ENCODE assay signal across 8 mouse cellular contexts in genomic region chr2:74763245-74763735, GRCm38 (mm10). TPM values are rescaled to one million over a fixed set of nuclear protein-coding genes. Genes with fewer than 3 reads are reported as not detected.
DNase-seq lines count a peak whose midpoint lies in the region; ATAC-seq lines count a peak whose summit lies in the region.

No protein-coding gene starts in this region.

- H3K9ac ChIP-seq in liver, embryonic 11.5 days (ENCODE audit: low read depth, low read length), result no peak overlapping the region
- H3K9ac ChIP-seq in forebrain, embryonic 13.5 days, result no peak overlapping the region
- H3K9ac ChIP-seq in neural tube, embryonic 15.5 days (replicated peaks), result peak overlapping the region; percentile 46

- no peak for ATAC-seq in liver, embryonic 11.5 days (replicated peaks; ENCODE audit: low FRiP score)
- ATAC-seq in forebrain, embryonic 13.5 days, result 0 out of 2 replicates have a peak, but pooled peaks have one; percentile 27
- ATAC-seq in neural tube, embryonic 15.5 days (ENCODE audit: low FRiP score), result peak; percentile 33; the same call in 1 of the 2 replicates

- H3K27ac ChIP-seq in liver, embryonic 11.5 days (ENCODE audit: low read depth, low read length), result no peak overlapping the region
- no peak overlapping the region for H3K27ac ChIP-seq in forebrain, embryonic 13.5 days
- peak overlapping the region; percentile 26 for H3K27ac ChIP-seq in limb, embryonic 10.5 days
- no peak overlapping the region for H3K27ac ChIP-seq in neural tube, embryonic 15.5 days (replicated peaks)

- peaks cover 71% of the 10 kb centered on the region for H3K27me3 ChIP-seq in liver, embryonic 11.5 days (replicated peaks; ENCODE audit: control insufficient read depth, insufficient read depth, low read length)
- peaks cover 86% of the 10 kb centered on the region for H3K27me3 ChIP-seq in forebrain, embryonic 13.5 days
- H3K27me3 ChIP-seq in limb, embryonic 10.5 days (ENCODE audit: low read depth, poor library complexity, severe bottlenecking), result peaks cover 64% of the 10 kb centered on the region
- peaks cover 31% of the 10 kb centered on the region for H3K27me3 ChIP-seq in neural tube, embryonic 15.5 days (replicated peaks)

- H3K36me3 ChIP-seq in liver, embryonic 11.5 days (ENCODE audit: control insufficient read depth, insufficient read depth, low read length), result no peaks in the 10 kb centered on the region
- H3K36me3 ChIP-seq in forebrain, embryonic 13.5 days (ENCODE audit: poor library complexity, severe bottlenecking), result no peaks in the 10 kb centered on the region
- no peaks in the 10 kb centered on the region for H3K36me3 ChIP-seq in limb, embryonic 10.5 days
- no peaks in the 10 kb centered on the region for H3K36me3 ChIP-seq in neural tube, embryonic 15.5 days

- WGBS in liver, embryonic 11.5 days, result 3% methylated on average over 52 of the region's 53 CpGs
- 2% methylated on average over 50 of the region's 53 CpGs for WGBS in forebrain, embryonic 13.5 days
- WGBS in limb, embryonic 10.5 days, result under 1% methylated on average over 53 of the region's 53 CpGs
- 1% methylated on average over 51 of the region's 53 CpGs for WGBS in neural tube, embryonic 15.5 days

- no peak for DNase-seq in liver, embryonic 11.5 days (ENCODE audit: low spot score)
- DNase-seq in liver, result no peak
- peak; percentile 53 for DNase-seq in limb, embryonic 10.5 days (ENCODE audit: low spot score)
- DNase-seq in cerebellum, adult 9-11 months, result no peak
- no peak for DNase-seq in B cell, adult 2 months
- DNase-seq in gastrocnemius, postnatal 25 days, result no peak

- no peaks in the 10 kb centered on the region for H3K9me3 ChIP-seq in liver, embryonic 11.5 days (ENCODE audit: control insufficient read depth, low read length)
- H3K9me3 ChIP-seq in forebrain, embryonic 13.5 days (replicated peaks), result no peaks in the 10 kb centered on the region
- no peaks in the 10 kb centered on the region for H3K9me3 ChIP-seq in limb, embryonic 10.5 days (replicated peaks)
- no peaks in the 10 kb centered on the region for H3K9me3 ChIP-seq in neural tube, embryonic 15.5 days (replicated peaks)

- H3K4me3 ChIP-seq in liver, embryonic 11.5 days (ENCODE audit: low read depth, low read length), result peak overlapping the region; percentile 48
- peak overlapping the region; percentile 48 for H3K4me3 ChIP-seq in forebrain, embryonic 13.5 days
- peak overlapping the region; percentile 62 for H3K4me3 ChIP-seq in limb, embryonic 10.5 days
- peak overlapping the region; percentile 62 for H3K4me3 ChIP-seq in neural tube, embryonic 15.5 days (replicated peaks)

- peak overlapping the region; percentile 76 for H3K4me2 ChIP-seq in liver, embryonic 11.5 days
- H3K4me2 ChIP-seq in forebrain, embryonic 13.5 days, result peak overlapping the region; percentile 83
- peak overlapping the region; percentile 94 for H3K4me2 ChIP-seq in neural tube, embryonic 15.5 days

- peaks cover 3% of the 10 kb centered on the region for H3K4me1 ChIP-seq in liver, embryonic 11.5 days (replicated peaks; ENCODE audit: control insufficient read depth, insufficient read depth, low read length)
- peaks cover 13% of the 10 kb centered on the region for H3K4me1 ChIP-seq in forebrain, embryonic 13.5 days
- H3K4me1 ChIP-seq in limb, embryonic 10.5 days, result peaks cover 41% of the 10 kb centered on the region
- H3K4me1 ChIP-seq in neural tube, embryonic 15.5 days, result peaks cover 25% of the 10 kb centered on the region

RNA-seq across cellular contexts. Expression of gene Hoxd1, which starts 0.5 kb away (rescaled TPM):
- polyA plus RNA-seq in liver, embryonic 11.5 days (2014; fragmentation: Nextera tagmentation; extraction: Ambion mirVana), result 0.11 TPM in 1 of 2 replicates, not detected in the other
- polyA plus RNA-seq in forebrain, embryonic 13.5 days (2015; fragmentation: Nextera tagmentation; extraction: Ambion mirVana), result not detected in 2 replicates
- polyA plus RNA-seq in limb, embryonic 10.5 days (2016; fragmentation: Nextera tagmentation; extraction: Ambion mirVana), result 0.68 and 1.2 TPM in 2 replicates
- 1.7 and 2.1 TPM in 2 replicates for polyA plus RNA-seq in neural tube, embryonic 15.5 days (2015; fragmentation: Nextera tagmentation; extraction: Ambion mirVana)
- not detected for total RNA-seq in gastrocnemius, postnatal 25 days (2021)

RNA-seq across cellular contexts. Expression of gene Gm28230, which starts 36.8 kb away (rescaled TPM):
- polyA plus RNA-seq in liver, embryonic 11.5 days (2014; fragmentation: Nextera tagmentation; extraction: Ambion mirVana), result not detected in 2 replicates
- polyA plus RNA-seq in forebrain, embryonic 13.5 days (2015; fragmentation: Nextera tagmentation; extraction: Ambion mirVana), result not detected in 2 replicates
- 0.70 and 0.79 TPM in 2 replicates for polyA plus RNA-seq in limb, embryonic 10.5 days (2016; fragmentation: Nextera tagmentation; extraction: Ambion mirVana)
- 0.96 and 2.0 TPM in 2 replicates for polyA plus RNA-seq in neural tube, embryonic 15.5 days (2015; fragmentation: Nextera tagmentation; extraction: Ambion mirVana)
- total RNA-seq in gastrocnemius, postnatal 25 days (2021), result under 1 TPM in 1 of 2 experiments, not detected in 1; 0.27 TPM

RNA-seq across cellular contexts. Expression of gene Hoxd4, which starts 51.6 kb away (rescaled TPM):
- 0.14 and 0.18 TPM in 2 replicates for polyA plus RNA-seq in liver, embryonic 11.5 days (2014; fragmentation: Nextera tagmentation; extraction: Ambion mirVana)
- not detected in 2 replicates for polyA plus RNA-seq in forebrain, embryonic 13.5 days (2015; fragmentation: Nextera tagmentation; extraction: Ambion mirVana)
- 1.2 and 2.3 TPM in 2 replicates for polyA plus RNA-seq in limb, embryonic 10.5 days (2016; fragmentation: Nextera tagmentation; extraction: Ambion mirVana)
- 4.3 and 4.5 TPM in 2 replicates for polyA plus RNA-seq in neural tube, embryonic 15.5 days (2015; fragmentation: Nextera tagmentation; extraction: Ambion mirVana)
- 1 to 10 TPM; 1.4 to 2.2 TPM for total RNA-seq in gastrocnemius, postnatal 25 days (2021)

RNA-seq across cellular contexts. Expression of gene Hoxd3, which starts 51.6 kb away (rescaled TPM):
- 0.47 and 0.87 TPM in 2 replicates for polyA plus RNA-seq in liver, embryonic 11.5 days (2014; fragmentation: Nextera tagmentation; extraction: Ambion mirVana)
- not detected in 2 replicates for polyA plus RNA-seq in forebrain, embryonic 13.5 days (2015; fragmentation: Nextera tagmentation; extraction: Ambion mirVana)
- polyA plus RNA-seq in limb, embryonic 10.5 days (2016; fragmentation: Nextera tagmentation; extraction: Ambion mirVana), result 1.4 and 3.0 TPM in 2 replicates
- 14.5 and 29.1 TPM in 2 replicates for polyA plus RNA-seq in neural tube, embryonic 15.5 days (2015; fragmentation: Nextera tagmentation; extraction: Ambion mirVana)
- not detected for total RNA-seq in gastrocnemius, postnatal 25 days (2021)

RNA-seq across cellular contexts. Expression of gene Hoxd8, which starts 58.9 kb away (rescaled TPM):
- polyA plus RNA-seq in liver, embryonic 11.5 days (2014; fragmentation: Nextera tagmentation; extraction: Ambion mirVana), result 0.82 and 1.2 TPM in 2 replicates
- not detected in 2 replicates for polyA plus RNA-seq in forebrain, embryonic 13.5 days (2015; fragmentation: Nextera tagmentation; extraction: Ambion mirVana)
- 11.6 and 17.4 TPM in 2 replicates for polyA plus RNA-seq in limb, embryonic 10.5 days (2016; fragmentation: Nextera tagmentation; extraction: Ambion mirVana)
- 12.4 and 12.5 TPM in 2 replicates for polyA plus RNA-seq in neural tube, embryonic 15.5 days (2015; fragmentation: Nextera tagmentation; extraction: Ambion mirVana)
- total RNA-seq in gastrocnemius, postnatal 25 days (2021), result 10 to 100 TPM; 11.7 to 30.6 TPM
